Mouse (Mus musculus): ENCODE measurements around the gene Mapk8ip2. TPM values are rescaled to one million over a fixed set of nuclear protein-coding genes. Genes with fewer than 3 reads are reported as not detected.

The Mapk8ip2 gene
- polyA plus RNA-seq (2014; fragmentation: Nextera tagmentation; extraction: Ambion mirVana) = 27.6 and 33.2 TPM in 2 replicates

GRCm38 (mm10) chr15:89453865-89454478 lies at the start of gene Mapk8ip2:
Gene Mapk8ip2 (plus strand): TSS chr15:89453913.
- H3K36me3 ChIP-seq (ENCODE audit: control insufficient read depth, insufficient read depth, low read length) = peaks cover 5% of the 10 kb centered on the region; the same call in 1 of the 2 replicates
- H3K4me3 ChIP-seq (ENCODE audit: low read depth, low read length) = peak within 1 kb of the TSS; percentile 71
- DNase-seq (ENCODE audit: low spot score) (peak; percentile 64), ATAC-seq (ENCODE audit: insufficient read depth, low FRiP score, low TSS enrichment) (peak; percentile 69)
- H3K27me3 ChIP-seq (ENCODE audit: control insufficient read depth, insufficient read depth, low read length) = peaks cover 10% of the 10 kb centered on the region
- peak within 1 kb of the TSS; percentile 67 for H3K4me2 ChIP-seq (ENCODE audit: low read depth)
- H3K9me3 ChIP-seq (ENCODE audit: control insufficient read depth, low read length) = no peaks in the 10 kb centered on the region
- WGBS = under 1% methylated on average over 47 of the region's 53 CpGs
- H3K9ac ChIP-seq (ENCODE audit: low read length) = peak within 1 kb of the TSS; percentile 78
- peak within 1 kb of the TSS; percentile 56; the same call in 1 of the 2 replicates for H3K27ac ChIP-seq (ENCODE audit: low read depth, low read length)
- H3K4me1 ChIP-seq (ENCODE audit: control insufficient read depth, insufficient read depth, low read length) = 0 out of 2 replicates have a peak, but pooled peaks cover 3% of the 10 kb centered on the region

- WGBS = 87% methylated on average over 10 of the region's 10 CpGs
- no peak overlapping the region for H3K4me3 ChIP-seq (ENCODE audit: low read depth, low read length)
- H3K36me3 ChIP-seq (ENCODE audit: control insufficient read depth, insufficient read depth, low read length) = no peaks in the 10 kb centered on the region
- H3K4me2 ChIP-seq (ENCODE audit: low read depth) = no peak overlapping the region
- H3K4me1 ChIP-seq (ENCODE audit: control insufficient read depth, insufficient read depth, low read length) = no peaks in the 10 kb centered on the region
- no peaks in the 10 kb centered on the region; the same call in 1 of the 2 replicates for H3K9me3 ChIP-seq (ENCODE audit: control insufficient read depth, low read length)
- DNase-seq (ENCODE audit: low spot score) = no peak
- H3K9ac ChIP-seq (ENCODE audit: low read length) = no peak overlapping the region
- no peak for ATAC-seq (ENCODE audit: insufficient read depth, low FRiP score, low TSS enrichment)
- H3K27me3 ChIP-seq (ENCODE audit: control insufficient read depth, insufficient read depth, low read length) = no peaks in the 10 kb centered on the region
- no peak overlapping the region for H3K27ac ChIP-seq (ENCODE audit: low read depth, low read length)
Measured at GRCm38 (mm10) chr15:89404831-89405623, 48.7 kb upstream of the Mapk8ip2 start.

GRCm38 (mm10) chr15:89406691-89407090 lies 47.0 kb upstream of the Mapk8ip2 start:
- H3K4me3 ChIP-seq (ENCODE audit: low read depth, low read length) = no peak overlapping the region
- no peak overlapping the region for H3K9ac ChIP-seq (ENCODE audit: low read length)
- no peaks in the 10 kb centered on the region for H3K27me3 ChIP-seq (ENCODE audit: control insufficient read depth, insufficient read depth, low read length)
- H3K9me3 ChIP-seq (ENCODE audit: control insufficient read depth, low read length) = no peaks in the 10 kb centered on the region; the same call in 1 of the 2 replicates
- no peak overlapping the region for H3K27ac ChIP-seq (ENCODE audit: low read depth, low read length)
- ATAC-seq (ENCODE audit: insufficient read depth, low FRiP score, low TSS enrichment) (no peak), DNase-seq (ENCODE audit: low spot score) (no peak)
- H3K4me2 ChIP-seq (ENCODE audit: low read depth) = no peak overlapping the region
- H3K36me3 ChIP-seq (ENCODE audit: control insufficient read depth, insufficient read depth, low read length) = no peaks in the 10 kb centered on the region
- no peaks in the 10 kb centered on the region for H3K4me1 ChIP-seq (ENCODE audit: control insufficient read depth, insufficient read depth, low read length)

- Histone ChIP-seq H3K27me3 (ENCODE audit: control insufficient read depth, insufficient read depth, low read length) (no peaks in the 10 kb centered on the region), H3K4me2 (ENCODE audit: low read depth) (no peak within 1 kb of the TSS), H3K4me1 (ENCODE audit: control insufficient read depth, insufficient read depth, low read length) (no peaks in the 10 kb centered on the region), H3K9me3 (ENCODE audit: control insufficient read depth, low read length) (no peaks in the 10 kb centered on the region; the same call in 1 of the 2 replicates), H3K4me3 (ENCODE audit: low read depth, low read length) (no peak within 1 kb of the TSS), H3K27ac (ENCODE audit: low read depth, low read length) (no peak within 1 kb of the TSS), H3K9ac (ENCODE audit: low read length) (no peak within 1 kb of the TSS), H3K36me3 (ENCODE audit: control insufficient read depth, insufficient read depth, low read length) (no peaks in the 10 kb centered on the region)
- DNase-seq (ENCODE audit: low spot score) (no peak), ATAC-seq (ENCODE audit: insufficient read depth, low FRiP score, low TSS enrichment) (no peak)
- WGBS = 86% methylated on average over 22 of the region's 24 CpGs
Measured at GRCm38 (mm10) chr15:89410118-89410517, 43.6 kb upstream of the Mapk8ip2 start, which contains the start of gene Syce3. Gene Syce3 (minus strand): TSS chr15:89410503.

- ATAC-seq (ENCODE audit: insufficient read depth, low FRiP score, low TSS enrichment) (no peak), DNase-seq (ENCODE audit: low spot score) (no peak)
- Histone ChIP-seq H3K9ac (ENCODE audit: low read length) (no peak overlapping the region), H3K27ac (ENCODE audit: low read depth, low read length) (no peak overlapping the region), H3K27me3 (ENCODE audit: control insufficient read depth, insufficient read depth, low read length) (no peaks in the 10 kb centered on the region), H3K4me1 (ENCODE audit: control insufficient read depth, insufficient read depth, low read length) (no peaks in the 10 kb centered on the region), H3K9me3 (ENCODE audit: control insufficient read depth, low read length) (no peaks in the 10 kb centered on the region), H3K4me2 (ENCODE audit: low read depth) (no peak overlapping the region), H3K4me3 (ENCODE audit: low read depth, low read length) (no peak overlapping the region), H3K36me3 (ENCODE audit: control insufficient read depth, insufficient read depth, low read length) (no peaks in the 10 kb centered on the region)
- WGBS = 90% methylated on average over 8 of the region's 8 CpGs
Measured at GRCm38 (mm10) chr15:89415282-89415681, 38.4 kb upstream of the Mapk8ip2 start.

GRCm38 (mm10) chr15:89421938-89422337 lies 31.8 kb upstream of the Mapk8ip2 start:
- Histone ChIP-seq H3K4me1 (ENCODE audit: control insufficient read depth, insufficient read depth, low read length) (no peaks in the 10 kb centered on the region), H3K9me3 (ENCODE audit: control insufficient read depth, low read length) (no peaks in the 10 kb centered on the region), H3K27ac (ENCODE audit: low read depth, low read length) (no peak overlapping the region), H3K27me3 (ENCODE audit: control insufficient read depth, insufficient read depth, low read length) (no peaks in the 10 kb centered on the region), H3K9ac (ENCODE audit: low read length) (no peak overlapping the region), H3K36me3 (ENCODE audit: control insufficient read depth, insufficient read depth, low read length) (no peaks in the 10 kb centered on the region), H3K4me3 (ENCODE audit: low read depth, low read length) (no peak overlapping the region), H3K4me2 (ENCODE audit: low read depth) (no peak overlapping the region)
- no peak for ATAC-seq (ENCODE audit: insufficient read depth, low FRiP score, low TSS enrichment)
- no peak for DNase-seq (ENCODE audit: low spot score)
- 94% methylated on average over 9 of the region's 9 CpGs for WGBS

- Histone ChIP-seq H3K4me3 (ENCODE audit: low read depth, low read length) (no peak overlapping the region), H3K4me1 (ENCODE audit: control insufficient read depth, insufficient read depth, low read length) (peaks cover 8% of the 10 kb centered on the region), H3K36me3 (ENCODE audit: control insufficient read depth, insufficient read depth, low read length) (no peaks in the 10 kb centered on the region), H3K4me2 (ENCODE audit: low read depth) (no peak overlapping the region), H3K9me3 (ENCODE audit: control insufficient read depth, low read length) (no peaks in the 10 kb centered on the region), H3K9ac (ENCODE audit: low read length) (no peak overlapping the region), H3K27me3 (ENCODE audit: control insufficient read depth, insufficient read depth, low read length) (no peaks in the 10 kb centered on the region), H3K27ac (ENCODE audit: low read depth, low read length) (no peak overlapping the region)
- DNase-seq (ENCODE audit: low spot score) (no peak), ATAC-seq (ENCODE audit: insufficient read depth, low FRiP score, low TSS enrichment) (no peak)
- WGBS = 84% methylated on average over 8 of the region's 8 CpGs
Measured at GRCm38 (mm10) chr15:89424621-89425020, 29.1 kb upstream of the Mapk8ip2 start.

GRCm38 (mm10) chr15:89425711-89426121 lies 28.0 kb upstream of the Mapk8ip2 start, which contains the start of gene Cpt1b:
Gene Cpt1b (minus strand): TSS chr15:89425863.
- Histone ChIP-seq H3K4me1 (ENCODE audit: control insufficient read depth, insufficient read depth, low read length) (peaks cover 8% of the 10 kb centered on the region), H3K27ac (ENCODE audit: low read depth, low read length) (no peak within 1 kb of the TSS), H3K9ac (ENCODE audit: low read length) (no peak within 1 kb of the TSS), H3K27me3 (ENCODE audit: control insufficient read depth, insufficient read depth, low read length) (no peaks in the 10 kb centered on the region), H3K4me3 (ENCODE audit: low read depth, low read length) (no peak within 1 kb of the TSS), H3K36me3 (ENCODE audit: control insufficient read depth, insufficient read depth, low read length) (no peaks in the 10 kb centered on the region), H3K4me2 (ENCODE audit: low read depth) (no peak within 1 kb of the TSS), H3K9me3 (ENCODE audit: control insufficient read depth, low read length) (no peaks in the 10 kb centered on the region)
- ATAC-seq (ENCODE audit: insufficient read depth, low FRiP score, low TSS enrichment) (no peak), DNase-seq (ENCODE audit: low spot score) (no peak)
- 36% methylated on average over 6 of the region's 6 CpGs for WGBS
